Mouse (Mus musculus): ENCODE results near the gene Gm19668.

DNA sequence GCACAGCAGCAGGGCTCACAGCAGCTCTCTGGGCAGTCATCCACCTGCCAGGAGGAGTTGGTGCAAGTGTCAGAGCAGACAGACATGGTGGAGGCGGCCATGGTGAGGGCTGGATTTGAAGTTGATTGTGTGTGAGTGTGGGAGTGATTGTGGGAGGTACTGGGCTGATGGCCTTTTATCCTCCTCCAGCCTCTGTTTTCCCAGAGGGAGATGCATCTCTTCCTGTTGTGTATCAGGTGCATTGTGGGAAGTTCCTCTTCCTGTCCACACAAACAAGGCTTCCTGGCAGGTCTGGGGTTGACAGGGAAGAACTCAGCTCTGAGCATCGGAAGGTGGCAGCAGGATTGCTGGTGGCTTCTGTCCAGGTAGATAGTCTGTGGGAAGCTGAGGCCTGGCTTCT, 4.0 kb downstream of the Gm19668 start, which contains the start of gene Gm9639:
- TF ChIP-seq CTCF (IDR thresholded peaks at IDR 0.05; ENCODE audit: insufficient read depth, low read length) (no peak), POLR2A (IDR thresholded peaks at IDR 0.05; ENCODE audit: borderline replicate concordance, extremely low read depth, low read depth, low read length) (no peak)
